Mouse (Mus musculus): ENCODE results near the gene Defb45.
A peak's percentile ranks its signal among the peaks of the same experiment; 100 is the strongest.

Gene Defb45

DNA sequence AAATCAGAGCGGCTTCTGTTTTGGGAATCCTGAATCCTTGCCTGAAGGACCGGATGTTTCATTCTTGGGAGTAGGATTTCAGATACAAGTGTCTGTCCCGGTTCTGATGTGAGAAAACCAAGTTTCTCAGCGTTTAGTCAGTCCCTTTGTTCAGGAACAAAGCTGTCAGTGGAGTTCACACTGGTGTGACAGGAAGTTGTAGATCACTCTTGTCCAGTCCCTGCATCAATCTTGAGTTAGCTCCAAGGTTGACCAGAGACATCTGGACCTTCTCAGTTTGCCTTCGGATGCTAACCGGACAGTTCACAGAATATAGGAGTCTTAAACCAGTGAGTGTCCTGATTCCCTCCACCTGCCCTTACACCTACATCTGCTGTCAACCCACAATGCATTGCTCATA lies 8.5 kb upstream of the Defb45 start:
- peak; percentile 40 for DNase-seq (ENCODE audit: low spot score)

GRCm38 (mm10) chr2:152604057-152604456 lies 4.9 kb upstream of the Defb45 start, which contains the start of gene Defb36:
Gene Defb36 (plus strand): TSS chr2:152604327.
- no peak for DNase-seq (ENCODE audit: low spot score)

DNA sequence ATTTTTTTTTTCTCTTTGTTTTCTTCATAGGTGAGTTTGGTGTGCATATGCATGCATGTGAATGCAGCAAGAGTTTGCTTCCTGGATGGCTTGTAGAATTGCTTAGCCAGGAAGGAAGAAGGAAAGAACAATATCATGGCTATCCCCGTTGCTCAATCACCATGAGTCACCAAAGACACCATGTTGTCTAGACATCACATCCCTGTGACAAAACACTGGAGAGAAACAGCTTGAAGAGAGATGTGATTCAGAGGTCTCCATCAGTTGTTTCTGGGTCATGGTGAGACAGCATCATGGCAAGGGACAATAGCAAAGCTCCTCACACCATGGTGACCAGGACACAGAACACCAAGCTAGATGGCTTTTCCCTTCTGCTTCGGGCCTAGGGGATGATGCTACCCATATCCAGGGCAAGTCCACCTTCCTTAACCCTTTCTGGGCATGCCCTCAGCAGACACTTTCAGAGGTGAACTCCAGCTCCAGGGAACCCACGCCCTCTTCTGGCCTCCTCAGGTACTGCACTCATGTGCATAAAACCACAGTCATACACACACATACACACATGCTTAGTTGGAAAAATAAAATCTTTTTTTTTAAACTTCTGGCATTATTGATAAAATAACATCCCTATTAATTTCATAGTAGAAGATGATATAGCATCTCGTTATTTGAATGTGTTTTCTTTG lies 2.2 kb upstream of the Defb45 start:
- no peak for DNase-seq (ENCODE audit: low spot score)

GRCm38 (mm10) chr2:152600076-152600475 lies 877 bp upstream of the Defb45 start:
- no peak for DNase-seq (ENCODE audit: low spot score)

DNA sequence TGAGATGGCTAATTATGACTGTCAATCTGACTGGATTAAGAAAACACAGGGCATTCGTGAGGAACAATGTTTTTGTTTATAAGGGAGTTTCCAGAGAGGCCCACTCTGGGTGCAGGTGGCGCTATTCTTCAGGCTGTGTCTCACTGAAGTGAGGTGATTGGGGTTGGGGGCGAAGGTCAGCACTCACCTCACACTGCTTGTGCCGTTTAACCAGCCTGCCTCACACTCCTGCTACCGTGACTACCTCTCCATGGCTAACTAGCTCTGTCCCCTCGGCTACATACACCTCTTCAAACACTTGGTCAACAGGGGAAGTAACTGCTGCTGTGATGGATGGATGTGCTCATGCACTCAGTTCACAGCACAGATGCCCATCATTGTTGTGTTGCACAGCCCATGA lies 10.2 kb downstream of the Defb45 start:
- no peak for DNase-seq (ENCODE audit: low spot score)

DNA sequence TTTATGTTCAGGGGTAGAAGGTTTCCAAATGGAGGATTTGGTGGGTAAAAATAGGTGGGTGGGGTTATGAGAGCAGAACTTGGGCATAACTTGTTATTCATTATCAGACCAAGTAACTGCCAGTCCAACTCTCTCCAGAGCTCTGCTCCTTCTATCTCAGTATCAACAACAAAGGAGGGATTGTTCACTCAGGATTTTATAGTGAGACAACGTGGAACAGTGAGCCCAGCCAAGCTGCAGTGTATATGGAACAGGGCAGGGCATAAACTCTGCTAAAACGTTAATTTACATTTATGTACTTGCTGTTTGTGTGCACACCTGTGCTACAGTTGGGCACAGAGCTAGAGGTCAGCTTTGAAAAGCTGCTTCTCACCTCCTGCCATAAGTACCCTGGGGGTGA lies 10.7 kb downstream of the Defb45 start:
- DNase-seq (ENCODE audit: low spot score) = no peak

GRCm38 (mm10) chr2:152586926-152587560 lies 12.2 kb downstream of the Defb45 start:
- peak; percentile 28 for DNase-seq (ENCODE audit: low spot score)

DNA sequence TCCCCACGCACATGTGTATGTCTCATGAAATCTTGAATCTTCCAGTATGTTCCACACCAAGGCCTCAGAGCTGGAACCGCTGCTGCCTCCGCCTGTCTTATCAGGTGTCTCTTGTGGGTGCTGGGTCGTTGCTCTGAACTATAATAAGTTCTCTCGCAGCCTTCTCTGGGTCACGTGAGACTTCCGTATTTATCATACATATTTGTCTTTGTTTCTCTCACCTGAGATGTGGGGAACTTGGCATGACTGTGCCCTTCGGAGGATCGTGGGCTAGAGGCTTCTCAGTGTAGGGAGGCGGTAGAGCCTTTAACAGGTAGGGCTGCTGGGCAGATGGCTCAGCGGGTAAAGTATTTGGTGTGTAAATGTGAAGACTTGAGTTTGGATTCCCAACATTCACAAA lies 18.6 kb downstream of the Defb45 start:
- no peak for DNase-seq (ENCODE audit: low spot score)

DNA sequence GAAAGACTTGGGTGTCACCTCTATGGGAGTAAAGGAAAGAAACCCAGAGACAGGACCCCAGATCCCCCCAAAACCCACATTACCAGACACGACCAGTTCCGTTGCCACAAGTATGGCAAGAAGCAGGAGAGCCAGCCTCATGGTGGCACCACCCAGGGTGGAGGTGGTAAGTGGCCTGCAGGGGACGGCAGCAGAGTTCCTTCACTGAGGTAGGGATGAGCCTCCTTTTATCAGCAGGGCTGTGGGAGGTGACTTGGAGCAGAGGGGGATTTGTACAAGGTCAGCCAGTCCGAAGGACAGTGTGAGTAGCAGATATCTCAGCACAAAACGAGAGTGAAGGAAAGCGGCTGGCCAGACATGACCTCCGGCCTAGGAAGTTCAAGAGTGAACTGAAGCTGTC lies 19.1 kb downstream of the Defb45 start, which contains the start of gene Defb19:
Gene Defb19 (minus strand): TSS at position 206 of the 400 bp plus-strand sequence.
- DNase-seq (ENCODE audit: low spot score) = no peak

GRCm38 (mm10) chr2:152573484-152573883 lies 25.7 kb downstream of the Defb45 start:
- no peak for DNase-seq (ENCODE audit: low spot score)

GRCm38 (mm10) chr2:152572114-152572794 lies 26.9 kb downstream of the Defb45 start, which contains the start of gene Defb21:
Gene Defb21 (plus strand): TSS chr2:152572744.
- DNase-seq (ENCODE audit: low spot score) = no peak

- no peak for DNase-seq (ENCODE audit: low spot score)
Observed at GRCm38 (mm10) chr2:152570313-152570712, 28.9 kb downstream of the Defb45 start.

DNA sequence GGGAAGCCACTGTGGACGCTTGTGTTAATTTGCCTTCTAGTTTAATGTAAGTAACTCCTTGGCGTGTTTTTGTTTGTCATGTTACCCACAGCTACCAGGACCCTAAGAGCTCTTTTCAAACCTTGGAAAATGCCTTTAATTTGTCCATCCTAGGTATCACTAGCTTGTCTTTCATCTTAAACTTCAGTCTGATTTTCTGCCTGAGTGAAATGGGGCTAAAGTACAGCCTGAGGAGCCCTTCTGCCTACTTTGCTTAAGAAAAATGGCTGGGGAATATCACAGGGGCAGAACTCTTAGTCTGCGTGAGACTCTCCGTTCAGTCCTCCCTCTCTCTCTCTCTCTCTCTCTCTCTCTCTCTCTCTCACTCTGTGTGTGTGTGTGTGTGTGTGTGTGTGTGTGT lies 29.3 kb downstream of the Defb45 start:
- no peak for DNase-seq (ENCODE audit: low spot score)

- DNase-seq (ENCODE audit: low spot score) = no peak
Observed at GRCm38 (mm10) chr2:152569038-152569437, 30.2 kb downstream of the Defb45 start, which contains the start of gene Gm17416. Gene Gm17416 (plus strand): TSS chr2:152569338.

DNA sequence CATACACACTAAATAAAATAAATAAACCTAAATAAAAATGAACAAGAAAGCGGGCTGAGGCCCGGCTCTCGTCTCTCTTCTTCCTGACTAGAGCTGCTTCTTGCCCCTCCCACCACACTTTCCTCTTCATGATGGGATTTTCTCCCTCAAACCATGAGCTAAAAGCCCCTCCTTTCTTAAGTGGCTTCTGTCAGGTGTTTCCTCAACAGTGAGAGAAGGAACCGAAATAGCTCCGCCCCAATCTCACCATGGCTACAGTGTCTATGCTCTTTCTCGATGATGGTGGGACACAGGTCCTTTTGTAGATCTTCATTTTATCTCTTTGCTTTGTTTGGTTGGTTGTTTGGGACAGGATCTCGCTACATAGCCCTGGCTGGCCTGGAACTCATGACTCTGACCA lies 42.5 kb downstream of the Defb45 start:
- no peak for DNase-seq (ENCODE audit: low spot score)

GRCm38 (mm10) chr2:152553774-152554423 lies 45.3 kb downstream of the Defb45 start:
- DNase-seq (ENCODE audit: low spot score) = peak; percentile 86

DNA sequence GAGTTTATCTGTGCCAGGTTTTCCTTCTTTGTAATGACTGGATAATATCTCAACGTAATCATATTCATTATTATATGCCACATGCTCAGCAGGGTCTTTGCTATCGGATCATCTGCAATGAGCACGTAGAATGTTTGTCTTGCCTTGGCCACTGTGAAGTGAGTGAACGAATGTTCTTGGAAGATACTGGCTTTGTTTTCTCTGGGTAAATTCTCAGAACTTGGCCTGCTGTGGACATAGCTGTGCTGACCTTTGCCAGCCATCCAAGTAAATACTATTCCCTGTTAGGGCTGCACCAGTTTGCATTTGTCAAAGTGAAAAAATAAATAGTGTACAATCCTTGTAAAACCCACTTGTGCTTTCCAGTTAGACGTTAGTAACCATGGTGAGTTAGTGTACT lies 51.1 kb downstream of the Defb45 start:
- DNase-seq (ENCODE audit: low spot score) = no peak

DNA sequence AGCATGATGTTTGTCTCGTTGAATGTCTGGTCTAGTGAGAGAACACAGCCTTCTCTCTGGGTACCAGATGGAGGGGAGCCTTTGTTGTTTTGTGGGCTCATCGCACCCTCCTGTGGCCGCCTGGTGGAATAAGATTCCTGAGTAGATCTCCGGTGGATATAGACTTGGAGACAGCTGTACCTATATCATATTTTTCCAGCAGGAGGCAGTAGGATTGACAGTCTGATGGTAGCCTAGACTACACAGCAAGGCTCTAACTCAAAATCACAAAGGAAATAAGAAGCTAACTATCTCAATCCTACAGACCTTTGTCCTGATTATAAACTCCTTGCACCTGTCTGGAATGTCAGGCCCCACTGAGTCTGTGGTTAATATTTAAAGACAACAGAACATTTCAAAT lies 54.5 kb downstream of the Defb45 start:
- peak; percentile 62 for DNase-seq (ENCODE audit: low spot score)

DNA sequence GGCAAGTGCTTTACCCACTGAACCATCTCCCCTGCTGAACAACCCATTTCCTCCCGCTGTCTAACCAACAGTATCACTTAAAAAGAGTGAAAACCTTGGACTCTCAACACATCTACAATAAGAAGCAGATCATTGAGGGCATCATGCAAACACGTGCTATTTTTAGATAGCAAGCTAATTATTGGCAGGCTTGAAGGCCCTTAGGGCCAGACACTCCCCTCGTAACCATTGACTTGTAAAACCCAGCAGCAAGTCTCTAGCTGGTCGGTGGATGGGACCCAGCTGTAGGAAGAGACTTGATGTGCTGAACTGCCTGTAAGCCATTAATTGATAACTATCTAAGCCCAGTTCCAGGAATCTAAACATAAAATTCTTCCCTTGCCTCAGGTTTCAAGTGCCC lies 55.7 kb downstream of the Defb45 start:
- DNase-seq (ENCODE audit: low spot score) = no peak
